Mouse (Mus musculus) frontal cortex, adult 2 months (tissue): ENCODE data around the gene Igsf3. TPM values are rescaled to one million over a fixed set of nuclear protein-coding genes. Genes with fewer than 3 reads are reported as not detected.
A peak's percentile ranks its signal among the peaks of the same experiment; 100 is the strongest.

Source experiments
- DNase-seq, 2 experiments: peaks; one replicate each; pipeline ENCODE4 v3.0.0; 2022; ENCODE audit warnings: low spot score in 1 of 2; ENCODE audit errors: extremely low spot score in 1 of 2
- polyA plus RNA-seq: library from polyadenylated mRNA; depleted of rRNA; stranded (reverse); fragments of >200 nt; gene quantifications from 2 replicates; pipeline ENCODE4 v1.2.3, GENCODE M21; 2012

Gene Igsf3
- polyA plus RNA-seq, 1 experiment = 13.4 TPM

DNA sequence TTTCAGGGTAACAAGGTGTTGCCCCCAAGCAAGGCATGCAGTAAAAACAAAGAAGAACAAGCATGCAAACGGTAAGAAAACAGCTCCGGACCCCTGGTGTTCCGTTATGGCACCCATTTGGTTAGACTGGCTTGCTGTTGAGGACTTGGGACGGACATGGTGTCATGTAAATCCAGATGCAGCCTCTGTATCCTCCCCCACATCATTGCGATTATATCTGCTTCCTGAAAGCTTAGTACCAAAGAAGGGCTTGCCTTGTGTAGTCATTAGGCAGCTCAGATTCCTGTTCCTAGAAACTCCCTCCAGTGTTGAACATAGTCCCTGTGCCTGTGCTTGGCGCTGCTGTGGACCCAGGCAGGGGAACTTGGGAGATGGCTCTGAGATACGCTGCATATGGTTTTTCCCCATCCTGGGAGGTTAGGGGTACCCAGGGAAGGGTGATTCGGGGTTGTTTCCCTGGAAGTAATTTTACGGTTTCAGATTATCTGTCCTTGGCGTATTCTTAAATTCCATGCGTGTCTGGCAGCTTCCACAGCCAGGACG is 60.2 kb downstream of the Igsf3 start:
- no peak for DNase-seq

DNA sequence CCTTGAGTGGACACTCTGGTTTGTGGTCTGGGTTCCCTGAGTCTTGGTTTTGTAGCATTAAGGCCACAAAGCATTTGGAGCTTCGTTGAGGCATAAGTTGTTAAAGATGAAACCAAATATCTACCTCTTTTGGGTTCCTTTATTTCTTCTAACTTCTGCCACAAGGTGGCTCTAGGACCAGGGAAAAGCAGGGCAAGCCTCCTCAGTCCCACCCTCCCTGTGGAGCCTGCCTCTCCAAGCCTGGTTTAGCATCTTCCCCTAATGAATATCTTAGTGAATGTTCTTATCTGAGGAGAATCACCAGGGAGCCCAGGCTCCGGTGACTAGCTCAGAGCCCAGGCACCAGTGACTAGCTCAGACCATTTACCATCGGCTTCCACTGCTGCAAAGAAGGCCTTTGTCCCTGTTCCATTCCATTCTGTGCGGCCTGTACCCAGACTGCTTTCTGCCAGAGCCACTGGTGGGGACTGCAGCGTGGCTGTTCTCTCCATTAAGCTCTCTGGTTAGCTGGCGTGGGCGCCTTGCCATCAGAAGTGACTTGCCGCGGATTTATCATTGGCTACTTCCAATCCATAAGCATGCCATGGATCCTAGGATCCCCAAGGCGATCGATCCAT is 66.5 kb downstream of the Igsf3 start:
- peak in 1 of 2 experiments; percentile 69 for DNase-seq

DNA sequence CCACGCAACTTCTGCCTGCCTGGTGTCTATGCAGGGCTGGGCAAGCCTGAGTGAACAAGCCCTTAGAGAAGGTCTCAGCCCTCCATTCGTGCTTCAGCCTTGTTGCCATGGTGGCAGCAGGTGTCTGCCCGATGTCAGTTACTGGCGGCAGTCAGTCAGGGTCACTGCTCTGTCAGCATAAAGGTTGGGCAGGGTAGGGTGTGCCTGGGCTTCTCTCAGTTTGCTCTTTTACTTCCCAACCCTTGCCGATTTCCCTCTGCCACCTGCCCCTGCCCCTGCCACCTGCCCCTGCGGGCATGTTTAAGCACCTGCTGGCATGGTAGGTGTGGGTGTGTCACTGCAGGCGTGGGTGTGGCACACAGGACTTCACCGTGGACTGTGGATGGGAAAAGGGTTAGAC is 67.6 kb downstream of the Igsf3 start:
- no peak for DNase-seq

DNA sequence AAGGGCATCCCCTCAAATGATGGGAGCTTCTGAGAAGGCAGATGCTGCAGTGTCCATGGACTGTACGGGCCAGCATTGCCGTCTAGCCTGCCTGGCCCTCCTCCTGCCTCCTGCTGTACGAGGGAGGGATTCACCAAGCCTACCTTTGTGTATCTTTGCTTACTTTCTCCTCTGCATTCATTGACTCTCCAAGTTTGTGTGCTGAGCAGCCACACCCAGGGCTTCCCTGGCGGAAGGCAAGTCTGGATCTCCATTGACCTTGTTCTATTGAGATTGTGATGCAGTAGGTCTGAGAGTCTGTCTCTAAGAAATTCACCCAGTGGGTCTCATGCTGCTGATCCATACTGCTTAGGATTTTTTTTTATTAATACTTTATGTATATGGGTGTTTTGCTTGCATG is 70.4 kb downstream of the Igsf3 start:
- no peak for DNase-seq

DNA sequence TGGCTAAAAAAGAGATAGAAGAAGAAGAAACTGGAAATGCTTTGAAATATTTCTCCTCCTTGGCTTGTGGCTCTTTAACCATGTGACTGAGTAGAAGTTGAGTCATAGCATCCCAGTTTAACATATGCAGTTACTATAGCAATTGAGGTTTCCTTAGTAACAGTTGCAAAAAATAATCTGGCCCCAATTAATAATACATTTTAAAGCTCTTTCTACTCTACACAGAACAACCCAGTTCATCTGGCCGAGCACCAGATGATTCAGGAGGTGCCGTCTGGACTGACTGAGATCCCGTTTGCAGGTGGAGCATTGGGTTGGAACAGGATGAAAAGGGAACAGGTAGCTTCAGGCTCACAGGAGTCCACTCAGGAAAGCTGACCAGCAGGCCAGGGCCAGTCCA is 71.9 kb downstream of the Igsf3 start:
- DNase-seq = peak; percentile 23 to 64

DNA sequence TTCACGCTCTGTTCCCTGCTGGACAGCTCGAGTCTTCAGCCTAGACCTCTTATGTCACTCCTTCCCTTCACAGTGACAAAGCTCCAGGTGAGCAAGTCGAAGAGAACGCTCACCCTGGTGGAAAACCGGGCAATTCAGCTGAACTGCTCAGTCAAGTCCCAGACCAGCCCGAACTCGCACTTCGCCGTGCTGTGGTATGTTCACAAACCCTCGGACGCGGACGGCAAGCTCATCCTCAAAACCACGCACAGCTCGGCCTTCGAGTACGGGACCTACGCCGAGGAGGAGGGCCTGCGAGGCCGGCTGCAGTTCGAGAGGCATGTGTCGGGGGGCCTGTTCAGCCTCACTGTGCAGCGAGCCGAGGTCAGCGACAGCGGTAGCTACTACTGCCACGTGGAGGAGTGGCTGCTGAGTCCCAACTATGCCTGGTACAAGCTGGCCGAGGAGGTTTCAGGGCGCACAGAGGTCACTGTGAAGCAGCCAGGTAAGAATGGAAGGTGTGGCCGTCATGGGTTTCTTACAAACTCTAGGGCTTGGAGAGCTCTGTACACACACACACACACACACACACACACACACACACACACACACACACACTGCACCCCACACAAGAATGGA is 74.0 kb downstream of the Igsf3 start:
- no peak for DNase-seq

DNA sequence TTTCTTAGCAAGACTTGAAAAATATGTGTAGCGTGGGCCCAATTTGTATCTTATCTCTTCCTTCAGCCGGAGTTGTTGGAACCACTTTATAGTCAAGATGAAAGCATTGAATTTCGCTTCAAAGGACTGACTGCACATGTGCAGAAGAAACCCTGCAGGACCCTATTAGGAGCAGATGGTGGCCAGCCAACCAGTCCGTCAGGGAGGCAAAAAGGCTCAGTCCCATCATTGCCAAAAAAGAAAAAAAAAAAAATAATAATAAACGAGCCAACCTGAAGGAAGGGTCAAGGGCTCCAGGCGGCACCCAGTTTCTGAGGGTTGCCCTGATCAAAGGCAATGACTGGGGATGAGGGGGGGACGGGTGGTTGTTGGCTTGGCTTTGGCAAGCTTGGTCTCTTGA is 83.7 kb downstream of the Igsf3 start:
- DNase-seq = no peak

DNA sequence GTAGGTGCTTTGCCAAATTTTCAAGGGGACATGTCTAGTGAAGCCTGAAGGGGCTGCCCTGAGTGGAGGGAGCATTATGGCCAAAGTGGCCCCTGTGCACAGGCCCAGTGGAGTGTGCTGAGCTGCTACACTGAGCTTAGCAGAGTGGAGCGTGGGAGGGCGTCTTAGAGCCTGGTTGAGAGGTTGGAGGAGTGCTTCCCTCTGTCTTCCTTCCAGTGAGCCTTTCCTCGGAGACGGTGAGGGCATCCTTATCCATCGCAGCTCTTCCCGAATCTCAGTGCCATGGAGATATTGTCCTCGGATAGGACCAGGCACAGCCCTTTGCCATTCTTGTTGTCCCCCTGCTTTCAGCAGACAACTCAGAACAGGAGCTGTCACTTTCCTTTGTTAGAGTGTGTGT is 84.2 kb downstream of the Igsf3 start:
- DNase-seq = no peak

DNA sequence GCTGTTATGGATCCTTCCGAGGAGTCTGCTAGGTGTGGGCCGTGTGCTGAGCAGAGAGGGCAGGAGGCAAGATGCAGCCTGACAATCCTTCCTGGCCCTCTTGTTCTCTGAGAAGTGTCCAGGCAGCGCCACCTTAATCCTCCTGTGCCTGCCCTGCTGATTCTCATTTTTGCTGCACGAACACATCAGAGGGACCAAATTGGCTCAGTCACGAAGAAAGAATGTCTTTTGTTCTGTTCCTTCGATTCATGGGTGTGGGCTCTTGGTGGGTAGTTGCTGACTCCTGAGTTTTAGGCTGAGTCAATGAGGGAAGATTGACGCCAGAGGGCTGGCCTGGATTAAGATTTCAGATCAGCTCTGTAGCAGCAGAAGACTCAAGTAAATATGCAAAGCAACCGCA is 84.9 kb downstream of the Igsf3 start:
- no peak for DNase-seq

DNA sequence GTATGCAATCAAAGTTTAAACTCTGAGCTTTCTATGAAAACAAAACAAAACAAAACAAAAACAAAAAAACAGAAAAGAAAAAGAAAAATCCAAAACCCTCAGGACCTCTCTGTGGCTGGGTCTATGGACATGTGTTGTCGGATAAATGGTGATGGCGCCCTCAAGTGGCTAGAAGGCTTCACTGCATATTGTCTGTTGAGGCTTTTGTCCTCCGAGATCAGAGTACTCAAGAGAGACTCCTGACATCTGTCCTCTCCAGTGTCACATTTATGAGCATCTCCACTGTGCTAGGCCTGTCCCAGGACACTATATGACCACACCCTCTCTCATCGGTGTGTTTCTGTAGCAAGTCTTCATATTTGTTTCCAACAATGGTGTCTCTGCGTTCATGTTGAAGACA is 85.4 kb downstream of the Igsf3 start:
- DNase-seq = peak; percentile 68 to 94

DNA sequence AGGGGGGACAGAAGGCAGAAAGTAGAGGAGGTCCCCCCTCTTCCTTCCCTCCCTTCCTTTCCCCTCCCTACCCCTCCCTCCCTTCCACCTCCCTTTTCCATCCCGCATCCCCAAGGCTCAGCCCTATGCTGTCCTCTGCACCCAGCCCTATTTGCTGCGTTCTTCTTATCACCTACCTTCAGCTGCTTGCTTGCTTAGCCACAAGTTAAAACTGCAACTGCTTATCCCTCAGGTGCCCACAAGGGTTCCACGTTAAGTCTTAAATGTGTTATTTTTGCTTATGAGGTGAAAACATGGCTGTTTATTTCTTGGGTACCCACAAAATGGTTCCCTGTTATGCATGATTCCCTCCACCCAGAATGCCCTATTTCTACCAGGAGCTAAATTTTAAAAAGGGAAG is 86.6 kb downstream of the Igsf3 start:
- no peak for DNase-seq

DNA sequence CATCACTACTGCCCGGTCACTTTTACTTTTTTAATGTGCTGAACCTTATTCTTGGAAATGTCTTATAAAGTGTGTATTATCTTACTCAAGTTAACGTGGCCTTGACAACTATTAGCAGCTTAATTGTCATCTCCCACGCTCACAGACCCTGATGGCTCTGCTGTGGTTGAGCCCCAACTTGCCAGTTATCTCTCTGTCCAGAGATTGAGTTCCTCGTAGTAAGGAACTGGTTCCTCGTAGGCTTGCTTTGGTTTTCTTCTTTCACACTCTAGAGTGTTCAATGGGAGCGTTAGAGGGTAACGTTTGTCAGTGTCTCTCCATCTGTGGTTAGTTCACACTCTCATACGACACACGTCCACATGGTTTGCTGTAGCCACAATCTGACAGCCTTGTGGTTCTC is 92.8 kb downstream of the Igsf3 start:
- no peak for DNase-seq

DNA sequence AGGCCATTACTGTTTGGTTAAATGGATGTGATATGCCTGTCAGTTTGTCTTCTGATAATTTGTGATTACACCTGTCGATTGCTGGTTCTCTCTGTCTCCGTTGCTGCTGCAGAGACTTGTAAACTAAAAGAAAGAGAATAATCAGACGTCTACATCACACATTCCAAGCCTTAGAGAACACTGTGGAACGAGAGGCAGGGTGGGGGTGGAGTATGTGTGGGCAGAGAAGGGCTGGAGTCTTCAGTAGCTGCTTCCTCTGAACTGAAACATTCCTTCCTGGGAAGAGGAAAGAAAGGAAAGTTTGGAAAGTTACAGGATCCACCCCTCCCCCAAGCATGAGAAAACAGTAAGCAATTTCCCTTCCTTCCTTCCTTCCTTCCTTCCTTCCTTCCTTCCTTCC is 95.0 kb downstream of the Igsf3 start:
- DNase-seq = no peak

DNA sequence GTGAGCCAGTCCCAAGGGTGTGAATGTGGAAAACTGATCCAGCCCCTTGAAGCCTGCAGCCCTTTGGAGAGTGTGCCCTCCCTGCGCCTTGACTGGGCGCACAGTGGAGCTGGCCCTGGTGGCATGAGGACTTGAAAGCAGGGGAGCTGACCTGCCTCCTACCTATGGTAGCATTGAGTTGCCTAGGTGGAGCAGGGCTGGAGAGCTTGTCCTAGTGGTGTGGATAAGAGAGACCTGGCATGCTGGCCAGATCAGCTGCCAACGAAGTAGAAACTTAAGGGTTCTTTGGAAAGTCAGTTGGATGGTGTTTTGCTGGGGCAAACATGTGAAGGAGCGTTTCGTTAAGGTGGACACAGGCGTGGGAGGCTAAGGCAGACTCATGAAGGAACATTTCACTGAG is 105.1 kb downstream of the Igsf3 start:
- no peak for DNase-seq

DNA sequence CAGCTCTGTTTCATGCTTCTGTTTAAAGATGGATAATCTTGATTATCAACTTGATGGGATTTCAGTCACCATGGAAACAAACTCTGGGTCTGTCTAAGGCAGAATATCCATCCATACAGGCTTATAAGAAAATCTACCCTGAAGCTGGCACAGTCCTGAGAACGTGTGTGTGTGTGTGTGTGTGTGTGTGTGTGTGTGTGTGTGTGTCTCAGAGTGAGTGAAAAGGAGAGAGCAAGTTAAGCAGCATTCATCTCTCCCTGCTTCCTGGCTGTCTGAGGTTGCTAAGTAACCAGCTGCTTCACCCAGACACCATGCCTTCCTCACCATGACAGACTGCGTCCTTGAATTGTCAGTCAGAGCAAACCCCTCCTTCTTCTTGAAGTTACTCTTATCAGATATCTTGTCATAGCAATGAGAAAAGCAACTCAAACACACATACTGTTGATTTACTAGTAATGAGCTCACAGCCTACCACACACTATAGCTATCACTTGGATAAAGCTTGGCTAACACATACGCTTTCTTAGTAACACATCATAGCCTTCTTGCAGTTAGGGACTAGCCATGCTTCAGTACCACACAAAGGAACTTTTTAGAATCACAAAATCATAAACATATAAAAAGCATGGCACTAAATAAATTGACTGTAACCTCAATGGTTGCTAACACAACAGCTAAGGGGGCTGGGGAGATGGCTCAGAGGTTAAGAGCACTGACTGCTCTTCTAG is 106.5 kb downstream of the Igsf3 start:
- no peak for DNase-seq

DNA sequence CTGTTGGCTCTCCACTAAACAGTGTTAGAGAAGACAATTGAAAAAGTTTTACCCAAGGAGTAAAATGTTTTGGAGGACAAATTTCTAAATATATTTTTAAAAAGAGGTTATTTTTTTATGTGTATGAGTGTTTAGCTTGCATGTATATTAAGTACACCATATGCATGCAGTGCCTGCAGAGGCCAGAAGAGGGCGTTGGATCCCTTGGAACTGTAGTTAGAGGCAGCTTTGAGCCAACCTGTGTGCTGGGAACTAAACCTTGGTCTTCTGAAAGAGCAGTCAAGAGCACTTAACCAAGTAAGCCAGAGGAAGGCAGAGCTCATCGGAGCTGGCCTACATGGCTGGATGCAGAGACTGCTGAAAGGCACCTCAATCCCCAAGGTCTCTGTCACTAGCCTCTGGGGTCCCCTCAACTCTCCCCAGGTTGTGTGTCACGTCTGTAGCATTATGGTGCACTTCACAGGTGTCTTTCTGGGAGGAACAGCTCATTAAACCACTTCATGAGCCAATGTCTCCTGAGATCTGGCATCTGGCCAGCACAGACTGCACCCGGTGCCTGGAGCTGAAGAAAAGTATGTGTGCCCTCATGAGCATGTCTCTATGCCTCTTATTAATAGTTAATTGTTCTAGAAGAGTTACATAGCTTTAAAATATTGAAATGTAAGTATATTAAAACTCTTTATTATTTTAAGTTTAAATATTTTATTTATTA is 109.3 kb downstream of the Igsf3 start:
- no peak for DNase-seq

DNA sequence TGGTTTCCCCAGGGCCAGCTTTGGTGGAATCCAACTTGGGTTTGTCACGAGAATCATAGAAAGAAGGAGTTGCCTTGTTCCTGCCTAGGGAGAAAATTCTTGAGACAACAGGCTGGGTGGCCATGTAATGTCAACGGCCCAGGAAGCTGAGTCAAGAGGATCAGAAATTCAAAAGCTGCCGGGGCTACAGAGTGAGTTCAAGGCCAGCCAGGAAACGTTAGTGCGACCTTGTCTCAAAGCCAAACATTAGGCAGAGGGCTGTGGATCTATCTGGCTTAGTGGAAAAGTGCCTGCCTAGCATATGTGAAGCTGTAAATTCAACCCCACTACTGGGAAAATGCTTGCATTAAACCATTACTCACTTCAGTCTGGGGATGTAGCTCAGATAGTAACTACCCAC is 110.6 kb downstream of the Igsf3 start:
- no peak for DNase-seq

DNA sequence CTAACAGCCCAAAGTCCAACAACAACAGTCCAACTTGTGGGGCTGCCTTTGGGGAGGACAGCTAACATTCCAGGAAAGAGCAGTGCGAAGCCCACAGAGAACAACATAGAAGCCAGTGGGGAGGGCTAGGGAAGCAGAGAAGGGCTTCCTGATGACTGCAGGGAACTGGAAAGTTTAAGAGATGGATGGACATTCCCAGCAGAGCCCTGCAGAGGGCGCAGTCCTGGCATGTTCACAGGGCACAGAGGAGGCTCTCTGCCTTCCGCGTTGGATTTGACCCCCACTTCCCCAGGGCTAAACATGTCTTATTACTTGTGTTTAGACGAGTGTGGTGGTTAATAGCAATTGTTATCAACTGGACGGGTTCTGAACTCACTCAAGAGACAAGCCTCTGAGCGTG is 111.3 kb downstream of the Igsf3 start:
- DNase-seq = no peak

DNA sequence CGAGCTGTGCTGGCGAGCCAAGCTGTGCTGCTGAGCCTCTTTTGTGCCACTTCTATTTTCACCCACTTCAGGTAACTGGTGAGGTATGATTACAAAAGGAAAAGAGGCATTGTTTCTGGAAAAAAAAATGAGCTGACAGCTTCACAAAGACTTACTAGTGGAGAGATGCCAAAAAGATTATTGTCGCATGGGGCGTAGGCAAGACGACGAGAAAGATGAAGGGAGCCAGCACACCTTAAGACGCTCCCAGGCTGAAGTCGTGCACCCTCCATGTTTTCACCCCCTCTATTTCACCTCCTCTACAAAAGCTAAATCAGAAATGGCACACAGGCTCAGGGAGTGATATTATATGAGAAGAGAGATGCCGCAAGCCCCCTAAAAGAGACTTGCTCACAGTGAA is 113.6 kb downstream of the Igsf3 start:
- no peak for DNase-seq

DNA sequence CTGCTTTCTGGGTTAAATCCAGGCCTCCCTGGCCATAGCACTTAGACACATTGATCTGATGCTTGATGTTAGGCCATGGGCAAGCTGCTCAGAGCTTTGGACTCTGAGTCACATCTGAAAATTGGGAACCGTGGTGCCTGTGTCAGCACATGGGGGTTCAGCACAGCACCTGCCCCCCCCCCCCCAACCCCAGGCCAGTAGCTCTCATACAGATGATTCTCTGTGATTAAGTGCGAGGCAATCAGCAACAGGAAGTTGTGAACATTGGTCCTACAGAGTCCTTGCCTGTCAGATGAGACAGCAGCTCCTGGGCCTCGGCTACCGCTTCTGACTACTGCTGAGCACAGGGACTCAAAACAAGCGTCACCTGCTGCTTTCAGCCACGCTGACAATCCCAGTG is 116.0 kb downstream of the Igsf3 start:
- no peak for DNase-seq

DNA sequence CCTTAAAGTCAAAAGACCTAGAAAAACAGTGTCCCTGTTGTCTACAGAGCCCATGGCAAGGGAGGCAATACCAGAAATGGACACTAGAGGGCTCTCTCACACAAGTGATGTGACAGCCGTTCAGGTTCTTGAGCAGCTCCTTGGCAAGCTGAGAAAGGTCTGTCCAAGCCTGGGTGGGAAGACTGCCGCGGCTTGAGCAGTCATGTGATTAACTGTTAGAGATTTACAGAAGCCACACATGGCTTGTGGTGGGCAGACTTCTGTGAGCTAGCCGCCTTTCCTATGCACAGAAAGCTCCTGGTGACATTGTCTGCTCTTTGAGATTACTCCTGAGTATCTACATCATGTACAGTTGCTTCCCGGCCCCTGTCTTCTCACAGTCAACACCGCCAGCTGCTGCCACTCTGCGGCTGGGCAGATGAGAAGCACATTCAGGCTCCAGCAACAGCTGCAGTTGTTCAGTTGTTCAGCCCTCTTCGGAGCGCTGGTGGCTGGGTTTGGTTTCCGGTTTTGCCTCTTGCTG is 117.1 kb downstream of the Igsf3 start:
- peak; percentile 77 to 98 for DNase-seq
